Mouse (Mus musculus) heart, adult 11 months (tissue): ENCODE data around the gene 4931406P16Rik.
"Not testable (repeated sequence)": the region's sequence is repeated elsewhere in the genome, so short reads cannot be mapped to it uniquely, and the experiment has no call there.

Experiments
- DNase-seq: peaks from one replicate; pipeline ENCODE4 v3.0.0; 2022

Gene 4931406P16Rik

DNA sequence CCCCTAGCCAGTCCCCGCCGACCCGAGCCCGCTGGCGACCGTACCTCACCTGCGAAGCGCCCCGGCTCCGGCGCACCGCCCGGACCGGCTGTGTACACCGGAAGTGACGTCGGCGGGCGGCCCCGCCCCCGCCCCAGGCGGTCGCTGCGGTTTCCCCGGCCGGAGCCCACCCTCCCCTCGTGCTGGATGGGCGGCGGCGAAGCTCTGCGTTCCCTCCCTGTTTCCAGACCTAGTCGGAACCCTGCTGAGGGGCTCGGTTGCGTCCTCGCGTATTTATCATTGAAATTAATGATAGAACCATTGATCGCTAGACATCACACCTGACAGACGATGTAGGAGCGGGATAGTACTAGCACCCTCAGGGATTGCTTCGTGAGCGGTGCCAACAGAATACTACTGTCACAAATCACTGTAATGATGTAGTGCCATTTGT, at the start of gene 4931406P16Rik:
Gene 4931406P16Rik, minus strand, starts transcription at position 109 of the 433 bp plus-strand sequence.
- DNase-seq, result peak; percentile 99

DNA sequence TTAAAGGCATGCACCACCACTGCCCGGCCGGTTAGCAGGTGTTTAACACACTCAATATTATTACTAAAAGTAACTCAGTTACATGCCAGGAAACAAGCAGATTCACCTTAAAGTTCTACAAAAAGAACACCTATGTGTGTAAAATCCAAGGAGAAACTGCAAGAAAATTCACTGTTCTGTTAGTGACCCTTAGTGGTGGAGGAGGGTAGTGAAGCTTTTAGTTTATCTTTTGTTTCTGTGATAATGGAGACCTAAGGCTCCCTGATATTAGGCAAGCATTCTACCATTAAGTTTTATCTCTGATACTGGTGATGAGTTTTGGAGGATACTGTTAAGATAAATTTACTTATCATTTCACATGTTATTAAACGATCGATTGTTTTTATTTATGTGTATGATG, 42.3 kb upstream of the 4931406P16Rik start:
- peak; percentile 8 for DNase-seq

DNA sequence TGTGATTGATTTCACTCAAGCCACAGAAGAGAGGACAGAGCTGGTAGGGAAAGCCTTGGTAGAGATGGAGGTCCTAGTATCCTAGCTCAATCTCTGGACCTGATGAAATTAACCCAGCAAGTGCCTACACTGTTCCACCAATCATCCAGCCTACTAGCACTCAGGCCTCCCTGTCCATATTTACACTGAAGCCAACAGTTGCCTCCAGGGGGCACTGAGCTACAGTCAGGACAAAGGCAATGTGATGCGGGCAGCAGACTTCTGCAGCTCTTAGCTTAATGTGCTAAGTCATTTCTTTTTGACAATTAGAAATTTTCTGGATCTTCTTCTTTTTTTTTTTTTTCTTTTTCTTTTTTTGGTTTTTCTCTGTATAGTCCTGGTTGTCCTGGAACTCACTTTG, 38.6 kb upstream of the 4931406P16Rik start:
- DNase-seq, result peak; percentile 41

DNA sequence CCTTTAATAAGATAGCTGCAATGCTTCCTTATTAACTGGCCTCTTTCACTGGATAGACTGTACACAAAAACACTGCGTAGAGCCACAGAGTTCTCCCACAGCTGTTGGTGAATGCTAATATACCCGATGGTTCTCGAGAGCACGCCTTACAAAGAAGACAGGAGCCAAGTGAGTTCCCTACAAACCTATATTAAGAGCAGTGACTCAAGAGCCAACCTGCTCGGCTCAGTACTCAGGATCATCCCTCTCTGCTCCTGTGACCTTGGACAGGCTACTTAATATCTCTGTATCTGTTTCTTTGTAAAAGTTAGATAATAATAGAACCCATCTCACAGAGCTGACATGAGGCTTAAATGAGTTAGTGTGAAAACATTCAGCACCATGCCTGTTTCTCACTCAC, 36.8 kb upstream of the 4931406P16Rik start:
- peak; percentile 33 for DNase-seq

DNA sequence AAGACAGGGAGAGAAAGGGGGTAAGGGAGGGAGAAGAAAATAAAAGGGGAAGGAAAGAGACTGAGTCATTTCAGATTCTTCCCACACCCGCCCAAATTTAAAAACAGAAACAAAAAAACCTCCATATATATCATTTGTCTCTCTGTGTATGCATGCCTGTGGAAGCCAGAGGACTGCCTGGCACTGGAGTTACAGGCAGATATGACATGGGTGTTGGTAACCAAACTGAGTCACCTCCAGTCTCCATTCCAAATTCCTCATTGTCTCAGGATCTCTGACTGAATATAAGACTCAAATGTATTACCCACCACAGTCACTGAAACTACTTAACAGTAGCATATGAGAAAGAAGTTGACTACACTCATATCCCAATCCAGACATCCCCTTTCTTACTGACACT, 34.7 kb upstream of the 4931406P16Rik start:
- DNase-seq, result peak; percentile 43

DNA sequence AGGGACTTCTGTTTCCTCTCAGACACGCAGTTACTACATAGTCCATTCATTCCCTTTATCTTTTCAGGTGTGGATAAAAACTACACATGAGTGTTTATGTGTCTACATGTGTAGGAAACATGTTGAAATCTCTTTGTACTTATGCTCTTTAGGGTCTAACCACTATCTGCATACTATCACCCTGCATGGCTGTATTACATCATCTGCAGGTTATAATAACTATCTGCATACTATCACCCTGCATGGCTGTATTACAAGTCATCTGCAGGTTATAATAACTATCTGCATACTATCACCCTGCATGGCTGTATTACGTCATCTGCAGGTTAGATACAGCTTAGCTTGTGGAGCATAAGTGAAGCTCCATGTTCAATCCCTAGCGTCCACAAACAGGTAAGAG, 33.7 kb upstream of the 4931406P16Rik start:
- DNase-seq, result no peak

DNA sequence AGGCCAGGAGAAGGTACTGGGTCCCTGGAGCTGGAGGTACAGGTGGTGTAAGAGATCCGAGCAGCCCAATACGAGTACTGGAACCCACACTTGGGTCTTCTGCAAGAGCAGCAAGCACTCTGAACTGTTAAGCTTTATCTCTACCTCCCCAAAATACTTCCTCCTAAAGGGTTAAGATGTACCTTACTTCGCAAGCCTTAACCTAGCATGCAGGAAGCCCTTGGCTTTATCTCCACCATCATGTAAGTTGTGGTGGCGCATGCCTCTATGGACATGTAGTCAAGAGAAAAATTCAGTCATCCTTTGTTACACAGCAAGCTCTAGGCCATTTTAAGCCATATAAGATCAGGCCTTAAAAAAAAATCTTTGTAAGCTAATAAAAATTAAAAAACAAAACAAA, 33.2 kb upstream of the 4931406P16Rik start:
- peak; percentile 35 for DNase-seq

DNA sequence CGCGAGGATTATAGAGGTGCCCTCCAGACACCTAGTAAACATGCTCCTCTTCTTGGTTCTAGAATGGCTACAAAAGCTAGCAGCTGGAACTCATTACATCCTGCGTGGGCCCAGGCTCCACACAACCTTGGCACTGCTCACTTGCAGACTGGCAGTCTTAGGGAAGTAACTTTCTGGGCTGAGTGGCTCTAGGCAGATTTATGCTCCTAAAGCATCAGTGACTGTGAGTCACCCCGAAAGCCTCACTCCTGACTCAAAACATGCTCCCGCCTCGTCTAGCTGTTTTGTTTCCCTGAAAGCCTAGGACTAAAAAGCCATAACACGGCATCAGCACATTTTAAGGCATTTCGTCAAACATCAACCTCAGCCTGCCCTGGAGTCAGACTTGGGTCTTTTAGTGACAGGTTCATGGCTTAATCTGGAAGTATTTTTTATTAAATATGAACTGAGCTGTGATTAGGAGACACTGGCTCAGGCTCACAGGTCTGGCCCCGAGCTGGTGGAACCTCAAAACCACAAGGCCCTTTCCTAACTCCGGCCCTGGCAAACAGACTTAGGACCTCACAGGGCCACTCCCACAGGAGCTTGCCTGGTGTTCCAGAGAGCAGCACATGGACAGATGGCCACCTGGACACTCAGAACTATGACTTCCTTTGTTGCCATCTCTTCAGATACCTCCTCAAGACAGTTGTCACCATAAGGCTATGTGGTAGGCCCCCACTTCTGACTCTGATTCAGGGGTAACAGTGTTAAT, 28.9 kb upstream of the 4931406P16Rik start:
- peak; percentile 94 for DNase-seq

DNA sequence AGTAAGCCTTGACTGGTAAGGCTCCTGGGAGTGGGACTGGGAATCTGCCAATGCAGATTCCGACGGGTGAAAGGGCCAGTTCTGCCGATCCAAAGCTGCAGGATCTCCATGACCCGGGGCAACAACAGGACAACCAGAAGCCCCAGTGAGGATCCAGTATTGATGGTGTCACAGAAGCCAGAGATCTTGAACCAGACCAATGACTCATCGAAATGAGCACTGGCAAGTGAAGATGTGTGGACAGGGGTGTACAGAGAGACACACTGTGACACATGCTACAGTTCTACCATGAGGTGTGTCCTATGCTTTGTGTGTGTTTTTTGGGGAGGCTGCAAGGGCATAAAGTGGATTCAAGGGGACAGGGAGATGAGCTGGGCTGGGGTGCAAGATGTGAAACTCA, 27.5 kb upstream of the 4931406P16Rik start:
- DNase-seq, result peak; percentile 88

DNA sequence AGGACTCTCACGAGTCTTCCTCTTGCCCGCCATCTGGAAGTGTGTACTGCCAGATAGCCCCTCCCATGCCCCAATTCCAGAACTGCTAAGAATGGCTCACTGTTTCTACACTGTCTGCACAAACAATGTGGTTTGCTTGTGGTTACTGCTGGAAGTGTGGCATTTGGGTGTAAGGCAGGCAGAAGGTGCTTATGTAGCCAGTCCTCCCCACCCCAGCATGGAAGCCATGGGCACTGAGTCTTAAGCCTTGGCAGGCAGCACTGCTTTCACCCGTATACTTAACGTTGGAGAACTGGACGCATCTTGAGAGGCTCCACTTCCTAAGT, 25.8 kb upstream of the 4931406P16Rik start:
- no peak for DNase-seq

DNA sequence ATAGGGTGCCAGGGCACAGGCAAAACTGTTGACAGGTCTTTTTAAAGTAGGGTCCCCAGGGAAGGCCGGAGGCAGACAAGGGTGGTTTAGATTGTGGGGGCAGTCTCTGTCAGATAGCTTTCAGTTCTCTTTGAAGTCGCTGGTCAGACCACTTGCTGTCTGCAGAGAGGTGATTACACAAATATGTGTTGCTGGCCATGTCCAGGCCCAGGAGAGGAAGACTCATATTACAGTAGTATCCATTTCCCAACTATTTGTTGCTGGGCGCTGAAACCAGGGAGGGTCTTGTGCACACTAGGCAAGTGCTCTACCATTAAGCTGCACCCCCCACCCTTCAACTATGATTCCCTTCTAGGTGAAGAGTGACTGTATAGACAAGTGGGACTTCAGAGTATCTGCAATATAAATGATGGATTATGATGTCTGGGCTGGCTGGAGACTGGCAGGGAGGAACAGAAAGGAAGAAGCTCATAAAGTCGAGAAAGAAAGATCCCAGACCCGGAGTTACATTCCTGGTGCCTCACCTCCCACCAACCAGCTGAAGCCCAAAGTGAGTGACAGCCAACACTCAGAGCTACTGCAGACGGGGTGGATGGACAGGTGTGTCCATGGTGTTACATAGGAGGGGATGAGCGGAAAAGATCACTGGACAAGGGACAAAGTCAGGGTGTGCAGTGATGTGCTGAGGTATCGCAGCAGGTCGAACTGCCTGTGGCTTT, 25.3 kb upstream of the 4931406P16Rik start:
- DNase-seq, result no peak

DNA sequence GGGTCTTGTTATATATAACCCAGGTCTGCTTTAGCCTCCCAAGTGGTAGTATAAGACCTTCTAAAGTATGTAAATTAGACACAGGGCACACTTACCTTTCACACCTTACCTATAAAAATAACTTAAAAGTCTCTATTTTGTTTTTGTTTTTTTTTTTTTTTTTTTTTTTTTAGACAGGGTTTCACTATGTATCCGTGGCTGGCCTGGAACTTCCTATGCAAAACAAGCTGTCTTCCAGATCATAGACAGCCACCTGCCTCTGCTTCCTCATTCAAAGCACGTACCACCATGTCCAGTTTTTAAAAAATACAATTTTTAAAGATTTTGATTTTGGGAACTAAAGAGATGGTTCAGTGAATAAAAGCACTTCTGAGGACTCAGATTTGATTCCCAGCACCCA, 23.9 kb upstream of the 4931406P16Rik start:
- no peak for DNase-seq

DNA sequence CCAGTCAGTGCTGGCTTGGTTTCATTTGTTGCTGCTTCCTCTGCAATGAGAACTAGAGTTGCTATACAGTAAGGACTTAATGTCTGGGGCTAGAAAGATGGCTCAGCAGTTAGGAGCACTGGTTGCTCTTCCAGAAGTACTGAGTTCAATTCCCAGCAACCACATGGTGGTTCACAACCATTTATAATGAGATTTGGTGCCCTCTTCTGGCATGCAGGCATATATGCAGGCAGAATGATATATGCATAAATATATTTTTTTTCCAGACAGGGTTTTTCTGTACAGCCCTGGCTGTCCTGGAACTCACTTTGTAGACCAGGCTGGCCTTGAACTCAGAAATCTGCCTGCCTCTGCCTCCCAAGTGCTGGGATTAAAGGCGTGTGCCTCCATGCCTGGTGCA, 23.2 kb upstream of the 4931406P16Rik start:
- not testable (repeated sequence) for DNase-seq

DNA sequence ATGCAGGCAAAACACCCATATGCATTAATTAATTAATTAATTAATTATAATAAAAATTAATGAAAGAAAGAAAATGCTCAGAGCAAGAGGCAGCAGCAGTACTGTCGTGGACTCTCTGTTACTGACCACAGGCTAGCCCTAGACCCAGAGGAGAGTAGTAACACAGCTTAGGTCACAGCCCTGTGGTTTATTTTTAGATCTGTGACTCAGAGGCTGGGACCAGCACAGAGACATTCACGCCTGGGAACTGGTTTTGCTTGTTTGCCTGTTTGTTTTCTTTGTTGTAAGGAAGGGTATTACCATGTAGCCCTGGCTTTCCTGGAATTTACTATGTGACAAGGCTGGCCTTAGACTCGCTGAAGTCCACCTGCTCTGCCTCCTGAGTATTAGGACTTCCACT, 14.1 kb upstream of the 4931406P16Rik start:
- DNase-seq, result no peak

DNA sequence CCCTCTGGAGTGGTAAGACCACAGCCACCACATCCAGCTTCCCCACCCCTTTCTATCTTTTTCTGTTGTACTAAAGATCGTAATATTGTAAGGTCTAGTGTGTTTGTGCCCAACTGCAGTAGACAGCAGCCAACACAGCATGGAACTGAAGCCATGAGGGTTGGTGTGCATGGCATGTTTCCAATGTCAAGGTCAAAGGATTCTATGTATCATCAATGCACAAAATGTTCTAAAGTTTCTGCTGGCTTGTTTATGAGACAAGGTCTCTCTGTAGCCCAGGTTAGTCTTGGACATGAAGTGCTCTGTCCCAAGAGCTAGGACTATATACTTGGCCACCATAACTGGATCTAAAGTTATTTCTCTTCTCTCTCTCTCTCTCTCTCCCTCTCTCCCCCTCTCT, 11.5 kb upstream of the 4931406P16Rik start:
- no peak for DNase-seq

DNA sequence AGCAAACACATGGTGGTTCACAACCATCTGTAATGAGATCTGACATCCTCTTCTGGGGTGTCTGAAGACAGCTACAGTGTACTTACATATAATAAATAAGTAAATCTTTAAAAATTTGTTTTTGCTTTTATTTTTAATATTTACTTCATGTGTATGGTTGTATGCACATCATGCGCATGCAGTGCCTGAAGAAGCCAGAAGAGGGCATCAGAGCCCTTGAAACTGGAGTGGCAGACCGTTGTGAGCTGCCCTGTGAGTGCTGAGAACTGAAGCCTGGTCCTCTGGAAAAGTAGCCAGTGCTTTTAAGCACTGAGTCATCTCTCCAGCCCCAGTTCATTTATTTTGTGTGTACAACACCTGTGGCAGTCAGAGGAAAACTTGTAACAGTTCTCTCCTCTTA, 10.7 kb upstream of the 4931406P16Rik start:
- DNase-seq, result no peak

DNA sequence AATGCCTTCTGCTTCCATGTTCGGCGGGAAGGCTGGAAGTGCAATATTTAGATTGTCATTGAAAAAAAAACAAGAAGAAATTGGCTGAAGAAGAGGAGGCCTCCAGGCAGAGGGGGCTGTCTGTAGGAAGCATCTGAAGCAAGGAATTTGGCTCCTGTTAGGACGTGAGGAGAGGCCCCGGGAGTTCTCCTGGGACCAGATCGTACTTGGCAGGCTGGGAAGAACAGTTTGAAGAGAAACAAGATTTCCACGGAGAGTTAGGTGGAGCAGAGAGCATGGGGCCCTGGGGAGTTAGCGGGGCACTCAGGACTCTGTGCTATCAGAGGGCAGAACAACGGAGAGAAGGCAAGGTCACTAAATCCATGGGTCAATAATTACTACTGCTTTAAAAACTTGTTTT, 10.0 kb upstream of the 4931406P16Rik start:
- DNase-seq, result peak; percentile 98

DNA sequence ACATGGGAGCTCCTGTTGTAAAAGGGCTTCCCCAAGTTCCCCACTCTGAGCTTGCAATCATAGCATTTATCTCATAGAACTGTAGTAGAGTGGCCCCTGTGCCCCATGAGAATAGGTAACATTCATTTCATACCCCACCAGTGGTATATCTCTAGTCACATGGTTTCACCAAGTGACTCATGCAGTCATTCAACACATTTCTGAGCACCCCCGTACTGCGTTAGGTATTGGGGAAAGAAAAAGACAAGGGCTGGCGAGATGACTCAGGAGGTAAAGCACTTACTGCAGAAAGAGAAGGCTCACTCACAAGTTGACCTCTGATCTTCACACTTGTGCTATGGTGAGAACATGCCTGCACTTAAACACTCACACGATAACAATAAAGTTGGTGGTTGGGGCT, 8.6 kb upstream of the 4931406P16Rik start:
- peak; percentile 89 for DNase-seq

DNA sequence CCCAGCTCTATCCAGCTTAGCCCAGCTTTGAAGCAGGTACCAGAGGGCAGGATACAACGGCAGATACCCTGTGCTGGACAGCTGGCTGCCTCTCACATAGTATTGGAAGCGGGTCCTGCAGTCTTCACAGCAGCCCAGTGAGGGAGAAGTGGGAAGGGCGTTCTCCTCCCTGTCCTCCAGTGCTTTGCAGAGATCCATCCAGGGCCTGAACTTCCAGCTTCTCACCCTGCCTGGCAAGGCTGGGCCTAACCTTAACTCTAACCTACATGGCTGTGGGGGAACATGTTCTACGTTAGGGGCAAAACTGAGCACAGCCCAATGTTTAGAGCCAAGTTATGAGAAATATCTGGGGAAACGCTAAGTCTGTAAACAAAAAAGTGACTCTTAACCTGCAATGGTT, 7.8 kb upstream of the 4931406P16Rik start:
- peak; percentile 88 for DNase-seq

DNA sequence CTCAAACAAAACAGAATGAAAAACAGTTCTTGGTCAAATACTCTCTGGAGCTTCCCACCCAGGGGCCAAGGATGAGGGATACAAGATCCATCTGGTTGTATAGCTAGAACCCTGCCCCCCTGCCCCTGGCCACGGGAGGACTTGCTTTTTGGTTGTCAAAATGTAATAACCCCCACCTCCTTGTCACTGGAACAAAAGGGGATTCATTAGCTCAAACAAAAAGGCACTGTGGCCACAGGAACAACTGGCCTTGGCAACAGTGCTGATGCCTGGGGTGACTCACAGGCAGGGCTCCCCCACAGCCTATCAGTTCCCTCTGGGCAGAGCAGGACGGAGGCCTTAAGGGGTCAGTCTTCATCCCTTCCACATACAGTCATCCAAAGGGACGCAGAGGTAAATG, 6.6 kb upstream of the 4931406P16Rik start:
- peak; percentile 97 for DNase-seq

DNA sequence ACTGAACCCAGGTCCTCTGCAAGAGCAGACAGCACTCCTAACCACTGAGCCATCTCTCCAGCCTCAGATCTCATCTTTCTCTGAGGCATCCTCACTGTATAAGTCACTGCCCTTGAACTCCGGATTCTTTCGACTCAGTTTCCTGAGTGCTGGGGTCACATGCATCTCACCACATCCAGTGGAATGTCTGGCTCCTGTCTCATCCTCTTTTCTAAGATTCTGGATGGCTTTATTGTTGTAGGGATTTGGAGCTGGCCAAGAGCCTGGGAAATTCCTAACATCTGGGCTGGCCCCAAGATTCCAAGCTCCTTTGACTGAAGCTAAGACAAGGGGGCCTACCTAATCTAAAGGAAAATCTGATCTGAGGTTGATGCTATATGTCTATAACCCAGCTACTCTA, 5.8 kb upstream of the 4931406P16Rik start:
- DNase-seq, result peak; percentile 96

DNA sequence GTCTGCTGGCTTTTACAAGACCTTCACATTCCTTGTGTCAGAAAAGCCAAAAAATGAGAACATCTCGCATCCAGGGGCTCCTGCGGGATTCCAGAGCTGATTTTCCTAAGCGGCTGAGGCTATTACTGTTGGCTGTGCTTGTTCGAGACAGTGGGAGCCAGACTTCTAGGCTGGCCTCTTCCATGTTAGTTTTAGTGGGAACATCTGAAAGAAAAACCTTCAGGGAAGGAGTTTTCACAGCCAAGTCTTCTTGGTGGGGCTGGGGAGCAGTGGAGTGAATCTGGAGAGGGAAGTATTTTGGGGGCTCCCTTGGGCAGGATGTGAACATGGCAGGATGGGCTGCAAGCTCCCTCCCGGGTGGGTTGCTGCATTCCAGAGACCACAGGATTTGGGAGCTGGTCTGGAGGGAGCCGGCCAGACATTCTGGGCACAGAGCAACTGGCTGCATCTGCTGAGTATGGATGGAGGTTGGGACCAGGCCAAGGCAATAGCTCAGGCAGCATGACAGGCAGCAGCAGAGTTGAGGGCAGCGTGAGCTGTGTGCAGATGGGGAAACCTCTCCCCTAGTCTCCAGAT, 4.6 kb upstream of the 4931406P16Rik start:
- DNase-seq, result peak; percentile 98

DNA sequence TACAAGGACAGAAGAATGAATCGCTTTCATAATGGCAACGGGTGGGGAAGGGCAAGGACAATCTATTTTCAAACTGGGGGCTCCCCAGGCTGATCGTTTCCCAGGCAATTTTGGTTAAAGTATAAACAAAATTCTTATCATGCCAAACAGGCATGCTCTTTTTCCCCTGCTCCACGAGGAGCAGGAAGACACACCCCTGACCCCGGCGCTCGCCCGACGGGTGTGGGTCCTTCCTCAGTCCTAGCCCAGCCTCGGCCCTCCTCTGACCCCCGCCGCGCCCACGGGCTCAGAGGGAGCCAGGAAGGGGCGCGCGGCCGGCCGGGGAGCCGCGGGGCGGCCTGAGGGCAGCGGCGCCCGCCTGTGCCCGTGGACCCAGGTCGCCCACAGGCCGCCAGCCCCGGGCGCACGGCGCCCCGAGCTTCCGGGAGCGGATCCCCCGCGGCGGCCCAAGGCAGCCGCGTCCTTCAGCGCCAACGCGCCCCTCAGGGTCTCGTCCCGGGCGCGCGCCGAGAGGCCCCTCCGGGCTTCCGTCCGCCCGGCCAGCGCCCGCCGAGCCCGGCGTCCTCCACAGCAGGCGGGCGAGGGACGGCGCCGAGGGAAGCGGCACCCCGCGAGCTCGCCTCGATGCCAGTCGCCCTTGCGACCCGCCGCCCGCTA, 437 bp downstream of the 4931406P16Rik start:
- DNase-seq, result peak; percentile 99
